Mouse (Mus musculus) cerebellum, adult 2 months (tissue): ENCODE measurements at regions not wholly inside any gene's neighbourhood (a gene's known extent, or its start where the extent isn't known, plus 50 kb on each side); places are given as distances from the start of the nearest gene placed in this dataset.

Source experiments
- CTCF ChIP-seq: fragments of 200-500 bp; IDR thresholded peaks from 2 replicates; pipeline ENCODE4 v1.5.1; 2011; ENCODE audit warnings: low read depth, mild to moderate bottlenecking, control low read depth, low read length, moderate library complexity, borderline replicate concordance; ENCODE audit not compliant: insufficient read depth
- POLR2A ChIP-seq: fragments of 200-500 bp; IDR thresholded peaks from 2 replicates; pipeline ENCODE4 v1.6.1; 2011; ENCODE audit warnings: low read length, control low read depth, borderline replicate concordance; ENCODE audit not compliant: insufficient read depth

GRCm38 (mm10) chr7:93577523-93577922 is 497.9 kb downstream of the Fam181b start:
- TF ChIP-seq CTCF (no peak), POLR2A (no peak)
